Mouse (Mus musculus): ENCODE data around the gene Mcrs1.

DNA sequence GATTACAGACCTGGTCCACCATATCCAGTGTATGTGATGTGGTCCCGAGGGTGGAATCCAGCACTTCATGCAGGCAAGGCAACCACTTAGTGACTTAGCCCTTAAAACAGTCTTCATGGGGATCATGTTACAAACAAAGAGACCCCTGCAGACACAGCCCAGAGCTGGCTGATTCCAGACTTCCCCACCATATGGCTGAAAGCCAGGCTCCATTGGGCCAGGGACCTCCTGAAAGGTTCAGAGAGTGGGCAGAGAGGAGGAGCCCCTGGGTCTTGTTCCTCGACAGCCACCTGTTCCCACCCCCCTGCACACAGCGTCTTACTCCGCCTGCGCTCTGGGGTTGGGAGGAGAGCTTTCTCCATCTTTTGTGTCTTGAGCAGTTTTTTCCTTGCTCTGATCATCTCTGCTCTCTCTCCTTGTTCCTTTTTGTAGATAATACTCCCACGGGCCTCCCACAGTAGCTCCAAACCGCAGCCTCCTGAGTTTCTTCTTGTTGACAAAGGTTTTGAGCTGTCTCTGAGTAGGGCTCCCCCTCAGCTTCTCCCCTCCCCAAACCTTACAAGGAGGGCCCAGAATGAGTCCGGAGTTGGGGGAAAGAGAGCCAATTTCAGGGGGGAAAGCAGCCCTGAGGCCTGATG is 30.3 kb downstream of the Mcrs1 start:
- no peak for TF ChIP-seq CTCF (IDR thresholded peaks at IDR 0.05)
- TF ChIP-seq EP300 (IDR thresholded peaks at IDR 0.05) = no peak
